Mouse (Mus musculus) heart, embryonic 12.5 days (tissue): ENCODE data around the gene Sh3gl3. TPM values are rescaled to one million over a fixed set of nuclear protein-coding genes. Genes with fewer than 3 reads are reported as not detected.

Experiments used
- ATAC-seq: fragments of 200-750 bp; cut with Nextera tagmentation; 2 replicates; pipeline ENCODE4 v1.8.0; 2017; ENCODE audit warnings: moderate TSS enrichment, moderate library complexity; ENCODE audit not compliant: insufficient number of reproducible peaks, low FRiP score
- H3K27ac ChIP-seq: fragments of 300-500 bp; sonication (generic); 2 replicates; pipeline ENCODE4 v1.5.1; 2016; ENCODE audit warnings: mild to moderate bottlenecking, moderate library complexity; ENCODE audit not compliant: poor library complexity, severe bottlenecking
- H3K27me3 ChIP-seq: fragments of 300-500 bp; sonication (generic); replicated peaks from 2 replicates; pipeline ENCODE4 v1.6.1; 2016; ENCODE audit warnings: mild to moderate bottlenecking, moderate library complexity
- H3K36me3 ChIP-seq: fragments of 300-500 bp; sonication (generic); 2 replicates; pipeline ENCODE4 v1.6.1; 2016; ENCODE audit warnings: mild to moderate bottlenecking, moderate library complexity
- H3K4me1 ChIP-seq: fragments of 300-500 bp; sonication (generic); replicated peaks from 2 replicates; pipeline ENCODE4 v1.6.1; 2016; ENCODE audit warnings: mild to moderate bottlenecking
- H3K4me2 ChIP-seq: fragments of 300-500 bp; sonication (generic); 2 replicates; pipeline ENCODE4 v1.6.1; 2016; ENCODE audit warnings: mild to moderate bottlenecking, moderate library complexity
- H3K4me3 ChIP-seq: fragments of 300-500 bp; sonication (generic); 2 replicates; pipeline ENCODE4 v1.5.1; 2016; ENCODE audit warnings: mild to moderate bottlenecking
- H3K9ac ChIP-seq: fragments of 300-500 bp; sonication (generic); 2 replicates; pipeline ENCODE4 v1.6.1; 2016; ENCODE audit warnings: mild to moderate bottlenecking, moderate library complexity
- H3K9me3 ChIP-seq: fragments of 300-500 bp; sonication (generic); replicated peaks from 2 replicates; pipeline ENCODE4 v1.6.1; 2016; ENCODE audit warnings: mild to moderate bottlenecking, moderate library complexity
- WGBS: fragments of 180-500 bp; shearing (Covaris S2); methylation state at CpG from one replicate; pipeline ENCODE4 v1.1.7; 2016; 5-methylcytosine and 5-hydroxymethylcytosine counted together
- polyA plus RNA-seq: library from polyadenylated mRNA; unstranded; fragments of >200 nt; fragmentation: Nextera tagmentation; extraction: Ambion mirVana; gene quantifications from 2 replicates; pipeline ENCODE4 v1.2.1, GENCODE M21; 2016

The Sh3gl3 gene
- polyA plus RNA-seq, 1 experiment from 2014 or later, result 6.4 TPM

DNA sequence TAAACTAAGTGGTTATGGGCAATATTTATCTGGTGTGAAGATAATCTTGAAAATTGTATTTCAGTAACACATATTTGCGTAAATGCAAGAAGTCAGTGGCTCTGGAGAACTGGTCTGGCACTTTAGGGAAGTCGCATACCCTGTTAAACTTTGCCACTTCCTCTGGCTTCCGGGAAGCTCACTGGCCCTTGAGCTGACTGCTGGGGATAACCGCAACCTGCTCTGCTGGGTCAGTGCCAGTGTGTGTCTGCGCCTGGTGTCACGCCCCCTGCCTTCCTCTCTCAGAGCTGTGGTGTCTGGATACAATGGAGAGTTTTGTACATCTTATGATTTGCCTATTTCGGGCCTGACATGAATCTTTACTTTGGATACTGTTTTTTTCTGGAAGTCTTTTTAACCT, 119.8 kb downstream of the Sh3gl3 start:
- no peak overlapping the region for H3K4me3 ChIP-seq
- H3K4me1 ChIP-seq, result no peaks in the 10 kb centered on the region
- H3K27ac ChIP-seq, result no peak overlapping the region
- H3K9me3 ChIP-seq, result 0 out of 2 replicates have a peak, but pooled peaks cover 5% of the 10 kb centered on the region
- H3K36me3 ChIP-seq, result no peaks in the 10 kb centered on the region
- H3K9ac ChIP-seq, result no peak overlapping the region
- peaks cover 6% of the 10 kb centered on the region; the same call in 1 of the 2 replicates for H3K27me3 ChIP-seq
- no peak for ATAC-seq
- WGBS, result 68% methylated on average over 7 of the region's 7 CpGs
- no peak overlapping the region for H3K4me2 ChIP-seq

DNA sequence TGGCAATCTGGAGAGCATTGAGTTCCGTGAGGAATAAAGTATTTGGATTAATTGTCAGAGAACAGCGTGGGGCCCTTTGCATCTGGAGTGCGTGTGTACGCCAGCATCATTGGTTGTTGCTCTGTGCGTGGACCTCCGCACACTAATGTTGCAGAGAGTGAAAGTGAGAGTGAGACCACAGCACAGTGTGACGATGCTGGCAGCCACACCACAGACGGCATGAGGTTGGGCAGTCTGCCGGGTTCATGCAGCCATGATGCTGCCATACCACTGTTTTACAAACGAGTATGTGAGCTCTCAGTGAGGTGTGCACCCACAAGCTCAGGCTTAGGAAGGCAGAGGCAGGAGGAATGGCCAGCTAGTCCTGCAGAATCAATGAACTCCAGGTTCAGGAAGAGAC, 120.4 kb downstream of the Sh3gl3 start:
- H3K9me3 ChIP-seq, result 0 out of 2 replicates have a peak, but pooled peaks cover 5% of the 10 kb centered on the region
- no peak overlapping the region for H3K9ac ChIP-seq
- no peak overlapping the region for H3K4me2 ChIP-seq
- WGBS, result 86% methylated on average over 10 of the region's 10 CpGs
- H3K4me1 ChIP-seq, result no peaks in the 10 kb centered on the region
- peaks cover 9% of the 10 kb centered on the region; the same call in 1 of the 2 replicates for H3K27me3 ChIP-seq
- no peak overlapping the region for H3K27ac ChIP-seq
- ATAC-seq, result no peak
- no peaks in the 10 kb centered on the region for H3K36me3 ChIP-seq
- H3K4me3 ChIP-seq, result no peak overlapping the region

DNA sequence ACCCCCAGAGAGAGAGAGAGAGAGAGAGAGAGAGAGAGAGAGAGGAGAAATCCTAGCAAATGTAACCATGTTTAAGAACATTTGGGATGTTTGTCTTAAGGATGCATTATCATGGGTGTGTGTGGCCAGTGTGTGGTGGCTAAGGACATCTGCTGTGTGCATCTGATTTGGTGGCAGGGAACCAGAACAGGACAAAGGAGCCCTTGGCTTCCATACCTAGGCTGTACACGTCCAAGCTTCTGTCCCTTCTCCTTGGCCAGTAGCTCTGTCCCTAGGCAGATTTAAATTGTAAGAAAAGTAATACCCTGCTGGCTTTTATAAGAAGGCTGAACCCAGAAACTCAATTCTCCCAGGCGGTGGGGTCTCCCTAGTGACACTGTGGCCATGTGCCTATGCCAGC, 121.0 kb downstream of the Sh3gl3 start:
- 85% methylated on average over 2 of the region's 2 CpGs for WGBS

DNA sequence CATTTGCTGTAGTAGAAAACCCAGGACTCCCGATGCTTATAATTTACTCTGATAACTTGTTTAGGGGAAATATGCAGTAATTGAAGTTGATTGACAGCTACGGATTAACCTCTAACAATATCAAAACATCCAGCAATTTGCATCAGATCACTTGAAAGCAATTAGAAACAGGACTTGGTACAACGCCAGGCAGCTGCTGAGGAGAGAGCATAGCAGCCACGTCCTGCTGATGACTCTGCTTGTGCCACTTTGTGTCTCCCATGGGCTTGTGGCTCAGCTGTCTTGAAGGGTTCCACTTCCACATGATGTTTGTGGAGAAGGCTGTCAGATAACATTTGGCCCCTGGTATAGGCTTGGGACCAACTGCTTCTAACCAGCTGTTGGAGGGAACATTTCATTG, 134.8 kb downstream of the Sh3gl3 start:
- 69% methylated on average over 4 of the region's 4 CpGs for WGBS
- no peak for ATAC-seq

More for the DNA sequence above, 121.0 kb downstream of the Sh3gl3 start:
- Histone ChIP-seq H3K4me1 (no peaks in the 10 kb centered on the region), H3K9ac (no peak overlapping the region), H3K4me2 (no peak overlapping the region), H3K27ac (no peak overlapping the region), H3K27me3 (peaks cover 9% of the 10 kb centered on the region; the same call in 1 of the 2 replicates), H3K36me3 (no peaks in the 10 kb centered on the region), H3K4me3 (no peak overlapping the region), H3K9me3 (0 out of 2 replicates have a peak, but pooled peaks cover 8% of the 10 kb centered on the region)
- ATAC-seq, result no peak

DNA sequence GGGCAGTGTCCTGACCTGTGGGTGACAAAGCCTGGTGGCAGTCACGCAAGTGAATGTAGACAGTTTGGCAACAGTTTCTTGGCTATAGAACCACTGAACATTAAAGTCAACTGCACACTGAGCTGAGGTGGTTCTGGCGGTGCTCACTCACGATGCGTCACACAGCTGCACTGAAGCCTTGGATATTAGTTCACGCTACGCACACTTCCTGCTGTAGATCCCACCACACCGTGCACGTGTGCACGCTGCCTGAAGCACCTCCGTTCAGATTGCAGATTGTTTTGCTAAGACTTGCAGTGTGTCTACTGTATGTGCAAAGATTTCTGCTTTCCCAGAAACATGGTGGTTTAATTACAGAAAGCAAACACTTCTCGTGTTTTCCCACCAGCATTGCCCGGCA, 144.9 kb downstream of the Sh3gl3 start:
- 80% methylated on average over 12 of the region's 12 CpGs for WGBS
- H3K9me3 ChIP-seq, result no peaks in the 10 kb centered on the region
- 0 out of 2 replicates have a peak, but pooled peaks cover 12% of the 10 kb centered on the region for H3K4me1 ChIP-seq
- ATAC-seq, result no peak
- no peak overlapping the region for H3K4me3 ChIP-seq
- no peaks in the 10 kb centered on the region; the same call in 1 of the 2 replicates for H3K27me3 ChIP-seq
- no peak overlapping the region for H3K27ac ChIP-seq
- H3K9ac ChIP-seq, result no peak overlapping the region
- no peaks in the 10 kb centered on the region for H3K36me3 ChIP-seq
- H3K4me2 ChIP-seq, result peak overlapping the region; percentile 39

More for the DNA sequence above, 134.8 kb downstream of the Sh3gl3 start:
- Histone ChIP-seq H3K9me3 (0 out of 2 replicates have a peak, but pooled peaks cover 3% of the 10 kb centered on the region), H3K27ac (no peak overlapping the region), H3K4me1 (no peaks in the 10 kb centered on the region), H3K4me3 (no peak overlapping the region), H3K36me3 (no peaks in the 10 kb centered on the region), H3K4me2 (no peak overlapping the region), H3K9ac (no peak overlapping the region), H3K27me3 (no peaks in the 10 kb centered on the region)

DNA sequence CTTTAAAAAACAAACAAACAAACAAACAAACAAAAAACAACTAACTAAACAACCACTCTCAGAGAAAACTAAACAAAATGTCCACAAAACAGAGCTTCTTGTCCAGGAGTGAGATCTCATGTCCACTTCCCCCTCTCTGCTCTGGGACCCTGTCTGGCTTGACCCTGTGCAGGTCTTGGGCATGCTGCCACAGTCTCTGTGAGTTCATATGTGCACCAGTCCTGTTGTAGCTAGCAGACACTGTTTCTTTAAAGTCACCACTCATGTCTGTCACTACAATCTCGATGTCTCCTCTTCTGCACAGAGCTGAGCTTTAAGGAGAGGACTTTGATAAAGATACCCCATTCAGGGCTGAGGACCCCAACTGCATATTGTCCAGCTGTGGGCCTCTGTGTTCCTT, 153.0 kb downstream of the Sh3gl3 start:
- no peaks in the 10 kb centered on the region for H3K9me3 ChIP-seq
- H3K4me1 ChIP-seq, result no peaks in the 10 kb centered on the region
- H3K4me3 ChIP-seq, result no peak overlapping the region
- no peak for ATAC-seq
- 0 out of 2 replicates have a peak, but pooled peaks cover 13% of the 10 kb centered on the region for H3K27me3 ChIP-seq
- no peaks in the 10 kb centered on the region for H3K36me3 ChIP-seq
- no peak overlapping the region for H3K27ac ChIP-seq
- no peak overlapping the region for H3K4me2 ChIP-seq
- WGBS, result 28% methylated on average over 1 of the region's 1 CpGs
- H3K9ac ChIP-seq, result no peak overlapping the region

DNA sequence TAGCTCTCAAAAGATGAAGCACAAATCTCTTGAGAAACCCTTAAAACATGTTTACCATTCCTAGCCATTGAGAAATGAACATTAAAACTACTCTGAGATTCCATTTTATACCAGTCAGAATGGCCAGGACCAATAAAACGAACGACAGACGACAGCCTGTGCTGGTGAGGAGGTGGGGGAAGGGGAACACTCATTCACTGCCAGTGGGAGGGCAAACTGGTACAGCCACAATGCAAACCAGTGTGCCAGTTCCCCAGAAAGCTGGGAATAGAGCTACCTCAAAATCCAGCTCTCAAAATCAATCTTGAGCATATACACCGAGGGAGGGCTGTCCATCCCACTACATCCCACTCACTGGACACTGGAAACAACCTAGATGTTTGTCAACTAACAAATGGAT, 153.6 kb downstream of the Sh3gl3 start:
- 60% methylated on average over 4 of the region's 4 CpGs for WGBS
- Histone ChIP-seq H3K27me3 (0 out of 2 replicates have a peak, but pooled peaks cover 13% of the 10 kb centered on the region), H3K9me3 (no peaks in the 10 kb centered on the region), H3K4me3 (no peak overlapping the region), H3K27ac (no peak overlapping the region), H3K4me2 (no peak overlapping the region), H3K4me1 (no peaks in the 10 kb centered on the region), H3K36me3 (no peaks in the 10 kb centered on the region), H3K9ac (no peak overlapping the region)
- ATAC-seq, result no peak

DNA sequence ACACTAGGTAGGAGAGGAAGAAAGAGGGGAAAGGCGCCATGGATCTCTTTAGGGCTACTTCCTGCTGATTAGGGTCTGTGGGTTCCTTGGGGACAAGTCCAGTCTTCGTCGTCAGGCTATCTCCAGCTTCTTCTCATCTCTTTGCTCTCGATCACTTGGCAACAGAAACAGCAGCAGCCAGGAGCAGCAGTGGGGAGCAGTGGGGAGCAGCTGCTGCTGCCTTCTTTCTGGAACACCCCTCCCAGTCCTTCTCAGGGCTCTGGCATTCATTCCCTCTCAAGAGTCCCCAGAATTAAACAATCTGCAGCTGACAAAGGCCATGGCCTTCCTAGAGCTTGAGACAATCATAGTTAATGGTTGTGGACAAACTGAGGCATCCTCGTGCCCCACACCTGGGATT, 154.2 kb downstream of the Sh3gl3 start:
- no peak for ATAC-seq
- H3K36me3 ChIP-seq, result no peaks in the 10 kb centered on the region
- no peak overlapping the region for H3K27ac ChIP-seq
- H3K27me3 ChIP-seq, result 0 out of 2 replicates have a peak, but pooled peaks cover 14% of the 10 kb centered on the region
- H3K4me2 ChIP-seq, result no peak overlapping the region
- no peaks in the 10 kb centered on the region for H3K4me1 ChIP-seq
- H3K4me3 ChIP-seq, result no peak overlapping the region
- no peaks in the 10 kb centered on the region for H3K9me3 ChIP-seq
- WGBS, result 34% methylated on average over 5 of the region's 5 CpGs
- no peak overlapping the region for H3K9ac ChIP-seq

DNA sequence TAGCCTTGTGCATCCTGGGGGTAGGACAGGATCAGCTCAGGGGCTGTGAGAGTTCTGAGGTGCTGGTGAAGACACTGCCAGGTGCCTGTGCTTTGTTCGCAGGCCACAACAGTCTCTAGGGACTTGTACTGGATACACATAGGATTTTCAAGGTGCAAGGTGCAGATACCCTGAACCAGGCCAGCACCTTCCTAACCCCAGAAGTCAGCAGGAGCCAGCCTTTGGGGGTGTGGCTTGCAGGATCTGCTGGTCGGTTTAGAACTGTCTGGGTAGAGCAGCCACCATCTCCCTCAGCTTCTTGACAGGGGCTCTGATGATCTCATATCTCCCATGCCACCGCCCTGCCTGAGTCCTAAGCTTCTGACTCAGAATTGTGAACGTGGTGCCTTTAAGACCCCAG, 156.2 kb downstream of the Sh3gl3 start:
- 48% methylated on average over 4 of the region's 4 CpGs for WGBS
- H3K27ac ChIP-seq, result no peak overlapping the region
- no peaks in the 10 kb centered on the region for H3K4me1 ChIP-seq
- no peak for ATAC-seq
- H3K9me3 ChIP-seq, result no peaks in the 10 kb centered on the region
- no peak overlapping the region for H3K4me3 ChIP-seq
- H3K9ac ChIP-seq, result no peak overlapping the region
- H3K36me3 ChIP-seq, result no peaks in the 10 kb centered on the region
- peaks cover 29% of the 10 kb centered on the region for H3K27me3 ChIP-seq
- no peak overlapping the region for H3K4me2 ChIP-seq

DNA sequence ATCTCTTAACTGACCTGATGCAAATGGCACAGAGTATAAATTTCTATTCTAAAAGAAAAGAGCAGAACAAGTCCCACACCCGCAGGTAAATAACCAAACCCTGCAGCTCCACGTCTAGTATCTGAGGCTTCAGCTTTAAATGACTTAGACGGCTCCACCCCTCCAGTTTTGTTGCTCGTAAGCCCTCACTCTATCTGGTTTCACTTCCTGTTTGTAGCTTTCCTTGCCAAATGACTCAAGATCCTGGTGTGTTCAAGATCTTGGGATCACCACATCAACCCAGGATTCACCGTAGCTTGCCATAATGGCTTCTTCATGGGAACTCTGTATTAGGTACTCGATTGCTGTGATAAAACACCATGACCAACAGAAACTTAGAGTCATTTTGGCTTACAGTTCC, 157.2 kb downstream of the Sh3gl3 start:
- Histone ChIP-seq H3K4me2 (no peak overlapping the region), H3K36me3 (no peaks in the 10 kb centered on the region), H3K27ac (no peak overlapping the region), H3K4me1 (peaks cover 10% of the 10 kb centered on the region), H3K9me3 (no peaks in the 10 kb centered on the region), H3K27me3 (peaks cover 39% of the 10 kb centered on the region), H3K4me3 (no peak overlapping the region), H3K9ac (no peak overlapping the region)
- ATAC-seq, result no peak
- 55% methylated on average over 6 of the region's 6 CpGs for WGBS

DNA sequence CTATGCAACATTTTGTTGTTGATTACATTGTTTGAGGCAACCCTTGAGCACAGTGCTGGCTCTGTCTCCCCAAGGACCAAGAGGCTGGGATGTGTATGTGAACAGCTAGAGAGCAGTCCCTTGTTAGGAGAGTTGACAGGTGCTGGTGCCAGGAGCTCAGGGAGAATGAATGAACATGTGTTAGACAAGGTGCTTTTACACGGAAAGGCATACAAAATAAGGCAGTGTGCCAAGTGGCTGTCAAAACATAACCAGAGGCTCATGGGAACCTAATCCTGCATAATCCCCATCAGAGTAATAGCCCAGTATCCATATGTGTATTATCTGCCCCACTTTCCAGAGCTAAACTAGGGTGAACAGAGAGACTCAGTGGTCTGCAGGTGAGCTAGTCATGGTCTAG, 160.4 kb downstream of the Sh3gl3 start:
- no peak for ATAC-seq

More for the DNA sequence above, 160.4 kb downstream of the Sh3gl3 start:
- H3K27ac ChIP-seq, result no peak overlapping the region
- H3K4me1 ChIP-seq, result peaks cover 17% of the 10 kb centered on the region
- no peaks in the 10 kb centered on the region for H3K36me3 ChIP-seq
- 67% methylated on average over 1 of the region's 1 CpGs for WGBS
- no peak overlapping the region for H3K4me3 ChIP-seq
- peaks cover 68% of the 10 kb centered on the region for H3K27me3 ChIP-seq
- H3K9me3 ChIP-seq, result no peaks in the 10 kb centered on the region
- no peak overlapping the region for H3K9ac ChIP-seq
- H3K4me2 ChIP-seq, result no peak overlapping the region
